Mouse (Mus musculus) limb, embryonic 11.5 days (tissue): ENCODE measurements around the gene B3galt4. TPM values are rescaled to one million over a fixed set of nuclear protein-coding genes. Genes with fewer than 3 reads are reported as not detected.

ENCODE experiments used
- ATAC-seq: fragments of 200-750 bp; cut with Nextera tagmentation; 2 replicates; pipeline ENCODE4 v1.8.0; 2017; ENCODE audit warnings: low read depth; ENCODE audit not compliant: insufficient number of reproducible peaks, low FRiP score, low TSS enrichment
- DNase-seq: peaks from one replicate; pipeline ENCODE4 v3.0.0-alpha.2; 2015; ENCODE audit warnings: low spot score
- H3K27ac ChIP-seq: fragments of 300-500 bp; sonication (generic); replicated peaks from 2 replicates; pipeline ENCODE4 v1.5.1; 2014; ENCODE audit warnings: low read depth, mild to moderate bottlenecking, low read length
- H3K27me3 ChIP-seq: fragments of 300-500 bp; sonication (generic); 2 replicates; pipeline ENCODE4 v1.6.1; 2014; ENCODE audit warnings: mild to moderate bottlenecking, low read length, mixed read lengths; ENCODE audit not compliant: control insufficient read depth, insufficient read depth
- H3K36me3 ChIP-seq: fragments of 300-500 bp; sonication (generic); 2 replicates; pipeline ENCODE4 v1.6.1; 2014; ENCODE audit warnings: mild to moderate bottlenecking, low read length, moderate library complexity, mixed read lengths; ENCODE audit not compliant: control insufficient read depth, insufficient read depth
- H3K4me1 ChIP-seq: fragments of 300-500 bp; sonication (generic); 2 replicates; pipeline ENCODE4 v1.6.1; 2014; ENCODE audit warnings: low read length, mixed read lengths; ENCODE audit not compliant: control insufficient read depth, insufficient read depth
- H3K4me2 ChIP-seq: fragments of 300-500 bp; sonication (generic); 2 replicates; pipeline ENCODE4 v1.6.1; 2014; ENCODE audit warnings: low read depth, mild to moderate bottlenecking, moderate library complexity; ENCODE audit not compliant: severe bottlenecking
- H3K4me3 ChIP-seq: fragments of 300-500 bp; sonication (generic); 2 replicates; pipeline ENCODE4 v1.5.1; 2014; ENCODE audit warnings: low read depth, low read length
- H3K9ac ChIP-seq: fragments of 300-500 bp; sonication (generic); 2 replicates; pipeline ENCODE4 v1.6.1; 2014; ENCODE audit warnings: mild to moderate bottlenecking, low read length
- H3K9me3 ChIP-seq: fragments of 300-500 bp; sonication (generic); 2 replicates; pipeline ENCODE4 v1.6.1; 2016; ENCODE audit warnings: low read length; ENCODE audit not compliant: control insufficient read depth
- WGBS: fragments of 180-500 bp; shearing (Covaris S2); extraction: QIAGEN DNeasy Blood & Tissue Kit; methylation state at CpG from one replicate; pipeline ENCODE4 v1.1.7; 2014; 5-methylcytosine and 5-hydroxymethylcytosine counted together
- polyA plus RNA-seq: library from polyadenylated mRNA; unstranded; fragments of >200 nt; fragmentation: Nextera tagmentation; extraction: Ambion mirVana; gene quantifications from 2 replicates; pipeline ENCODE4 v1.2.1, GENCODE M21; 2014

Gene B3galt4
- polyA plus RNA-seq, 1 experiment from 2014 or later: 2.6 TPM

DNA sequence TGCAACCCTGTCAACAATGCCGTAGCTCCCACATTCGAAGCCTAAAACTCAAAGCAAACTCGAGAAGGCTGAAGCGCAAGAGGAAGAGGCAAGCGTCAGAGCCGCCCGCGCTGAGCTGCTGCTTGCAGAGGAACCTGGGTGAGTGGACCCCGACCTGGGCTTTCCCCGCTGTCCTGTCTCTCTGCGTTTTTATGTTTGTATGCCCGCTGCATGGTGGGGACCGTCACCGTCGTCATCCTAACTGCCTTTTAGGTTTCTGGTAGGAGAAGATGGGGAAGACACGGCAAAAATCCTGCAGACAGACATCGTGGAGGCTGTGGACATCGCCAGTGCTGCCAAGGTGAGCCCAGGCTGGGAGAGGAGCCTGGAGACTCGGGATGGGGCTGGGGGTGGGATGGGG is 9.9 kb downstream of the B3galt4 start:
- peak overlapping the region; percentile 96 for H3K4me2 ChIP-seq
- DNase-seq: no peak
- H3K9ac ChIP-seq: peak overlapping the region; percentile 73
- H3K9me3 ChIP-seq: no peaks in the 10 kb centered on the region
- H3K4me1 ChIP-seq: peaks cover 11% of the 10 kb centered on the region
- ATAC-seq: no peak
- H3K36me3 ChIP-seq: peaks cover 19% of the 10 kb centered on the region
- H3K4me3 ChIP-seq: peak overlapping the region; percentile 93
- H3K27ac ChIP-seq: no peak overlapping the region
- 61% methylated on average over 19 of the region's 19 CpGs for WGBS
- H3K27me3 ChIP-seq: no peaks in the 10 kb centered on the region

GRCm38 (mm10) chr17:33940981-33941380 is 10.3 kb downstream of the B3galt4 start:
- DNase-seq: no peak
- Histone ChIP-seq H3K27ac (no peak overlapping the region), H3K4me2 (peak overlapping the region; percentile 96), H3K4me3 (peak overlapping the region; percentile 93), H3K4me1 (peaks cover 11% of the 10 kb centered on the region), H3K27me3 (no peaks in the 10 kb centered on the region), H3K9ac (peak overlapping the region; percentile 73), H3K36me3 (peaks cover 19% of the 10 kb centered on the region), H3K9me3 (no peaks in the 10 kb centered on the region)
- ATAC-seq: 0 out of 2 replicates have a peak, but pooled peaks have one; percentile 24
- 3% methylated on average over 26 of the region's 26 CpGs for WGBS

DNA sequence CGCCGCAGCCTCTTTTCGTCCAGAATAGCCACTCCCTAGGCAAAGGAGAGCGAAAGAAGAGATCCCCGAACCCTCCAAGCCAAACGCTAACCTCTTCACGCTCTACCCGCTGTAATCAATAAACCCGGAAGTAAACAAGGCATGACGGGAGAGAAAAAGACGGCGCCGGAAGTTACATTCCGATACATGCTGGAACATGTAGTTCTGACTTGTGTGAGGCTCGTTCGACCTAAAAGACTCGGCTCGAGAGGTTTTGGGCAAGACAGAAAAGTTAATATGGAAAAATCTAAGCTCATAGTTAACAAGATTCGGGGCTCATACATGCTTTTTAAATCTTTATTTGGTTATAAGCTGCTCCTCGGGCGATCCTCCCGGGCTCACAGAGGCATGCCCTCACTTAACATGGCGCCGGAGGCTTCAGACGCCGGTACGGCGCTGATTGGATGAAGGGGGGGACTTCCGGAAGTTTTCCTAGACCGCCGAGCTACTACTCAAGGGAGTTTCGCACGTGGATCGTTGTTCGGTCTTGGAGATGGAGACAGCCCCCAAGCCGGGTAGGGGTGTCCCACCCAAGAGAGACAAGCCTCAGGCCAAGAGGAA is 11.0 kb downstream of the B3galt4 start, which contains the start of the genes Pfdn6 and Wdr46:
Gene Pfdn6, minus strand, starts transcription at position 138 of the 600 bp plus-strand sequence.
Gene Wdr46, plus strand, starts transcription at position 455 of the 600 bp plus-strand sequence.
- H3K9ac ChIP-seq: peak within 1 kb of the TSS; percentile 73
- no peaks in the 10 kb centered on the region for H3K27me3 ChIP-seq
- peak; percentile 78 for ATAC-seq
- no peaks in the 10 kb centered on the region for H3K9me3 ChIP-seq
- H3K4me3 ChIP-seq: peak within 1 kb of the TSS; percentile 93
- no peak within 1 kb of the TSS for H3K27ac ChIP-seq
- peak; percentile 87 for DNase-seq
- peaks cover 23% of the 10 kb centered on the region for H3K36me3 ChIP-seq
- peaks cover 11% of the 10 kb centered on the region for H3K4me1 ChIP-seq
- H3K4me2 ChIP-seq: peak within 1 kb of the TSS; percentile 96
- WGBS: under 1% methylated on average over 36 of the region's 36 CpGs

DNA sequence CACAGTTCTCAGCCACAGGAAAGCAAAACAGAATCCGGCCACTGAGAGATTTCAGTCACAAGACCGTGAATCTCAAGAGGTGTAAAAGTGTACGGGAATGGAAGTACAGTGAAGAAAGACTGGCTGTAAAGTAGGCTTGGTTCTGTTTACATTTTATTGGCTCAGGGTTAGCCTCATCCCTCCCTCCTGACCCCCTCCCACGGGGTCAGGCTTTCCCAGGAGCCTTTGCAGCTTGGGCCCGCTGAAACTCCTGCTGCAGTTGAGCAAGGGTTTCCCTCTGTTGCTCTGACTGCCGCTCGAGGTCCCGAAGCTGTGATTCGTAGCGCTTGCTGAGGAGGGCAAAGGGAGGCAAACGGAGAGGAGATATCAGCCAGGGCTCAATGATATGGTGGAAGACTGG is 12.5 kb downstream of the B3galt4 start:
- H3K4me2 ChIP-seq: peak overlapping the region; percentile 93; the same call in 1 of the 2 replicates
- DNase-seq: no peak

GRCm38 (mm10) chr17:33936993-33937392 is 14.3 kb downstream of the B3galt4 start:
- WGBS: 91% methylated on average over 15 of the region's 15 CpGs
- no peak overlapping the region for H3K4me3 ChIP-seq
- no peak for ATAC-seq
- H3K36me3 ChIP-seq: peaks cover 13% of the 10 kb centered on the region; the same call in 1 of the 2 replicates
- H3K4me1 ChIP-seq: peaks cover 11% of the 10 kb centered on the region
- H3K27me3 ChIP-seq: no peaks in the 10 kb centered on the region
- no peak overlapping the region for H3K9ac ChIP-seq
- no peak overlapping the region for H3K27ac ChIP-seq
- H3K4me2 ChIP-seq: no peak overlapping the region
- no peaks in the 10 kb centered on the region for H3K9me3 ChIP-seq
- DNase-seq: no peak

More for the DNA sequence above, 12.5 kb downstream of the B3galt4 start:
- peaks cover 11% of the 10 kb centered on the region for H3K4me1 ChIP-seq
- no peak overlapping the region for H3K27ac ChIP-seq
- peaks cover 14% of the 10 kb centered on the region; the same call in 1 of the 2 replicates for H3K36me3 ChIP-seq
- no peak overlapping the region for H3K9ac ChIP-seq
- ATAC-seq: no peak
- no peak overlapping the region for H3K4me3 ChIP-seq
- no peaks in the 10 kb centered on the region for H3K9me3 ChIP-seq
- 82% methylated on average over 11 of the region's 11 CpGs for WGBS
- no peaks in the 10 kb centered on the region for H3K27me3 ChIP-seq

DNA sequence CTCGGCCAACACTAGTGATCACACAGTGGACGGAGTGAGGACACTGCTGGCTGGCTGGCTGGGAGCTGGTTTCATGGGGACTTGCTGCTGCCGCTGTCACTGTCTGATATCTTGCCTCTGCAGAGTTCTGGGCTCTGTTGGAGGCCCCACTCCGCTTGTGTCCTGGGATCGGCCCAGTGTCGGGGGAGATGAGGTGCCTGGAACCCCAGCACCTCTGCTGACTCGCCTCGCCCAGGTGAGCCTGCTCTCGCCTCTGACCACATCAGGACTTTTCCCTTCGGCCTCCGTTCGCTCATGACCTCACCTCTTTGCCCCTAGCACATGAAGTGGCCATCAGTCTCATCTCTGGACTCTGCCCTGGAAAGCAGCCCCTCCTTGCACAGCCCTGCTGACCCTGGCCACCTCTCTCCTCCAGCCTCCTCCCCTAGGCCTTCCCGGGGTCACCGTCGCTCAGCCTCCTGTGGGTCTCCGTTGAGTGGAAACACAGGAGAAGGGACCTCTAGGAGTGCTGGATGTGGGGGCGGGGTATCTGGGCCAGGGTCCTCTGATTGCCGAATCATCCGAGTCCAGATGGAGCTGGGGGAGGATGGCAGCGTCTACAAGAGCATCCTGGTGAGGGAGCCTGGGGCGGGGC is 15.7 kb downstream of the B3galt4 start:
- Histone ChIP-seq H3K27me3 (no peaks in the 10 kb centered on the region), H3K9ac (no peak overlapping the region), H3K9me3 (no peaks in the 10 kb centered on the region), H3K4me3 (no peak overlapping the region), H3K27ac (no peak overlapping the region), H3K4me1 (peaks cover 12% of the 10 kb centered on the region), H3K4me2 (no peak overlapping the region), H3K36me3 (peaks cover 13% of the 10 kb centered on the region; the same call in 1 of the 2 replicates)
- DNase-seq (no peak), ATAC-seq (no peak)
- 86% methylated on average over 21 of the region's 21 CpGs for WGBS

- ATAC-seq: no peak
- 90% methylated on average over 15 of the region's 15 CpGs for WGBS
These were observed 18.3 kb downstream of the B3galt4 start for GRCm38 (mm10) chr17:33932970-33933369.

DNA sequence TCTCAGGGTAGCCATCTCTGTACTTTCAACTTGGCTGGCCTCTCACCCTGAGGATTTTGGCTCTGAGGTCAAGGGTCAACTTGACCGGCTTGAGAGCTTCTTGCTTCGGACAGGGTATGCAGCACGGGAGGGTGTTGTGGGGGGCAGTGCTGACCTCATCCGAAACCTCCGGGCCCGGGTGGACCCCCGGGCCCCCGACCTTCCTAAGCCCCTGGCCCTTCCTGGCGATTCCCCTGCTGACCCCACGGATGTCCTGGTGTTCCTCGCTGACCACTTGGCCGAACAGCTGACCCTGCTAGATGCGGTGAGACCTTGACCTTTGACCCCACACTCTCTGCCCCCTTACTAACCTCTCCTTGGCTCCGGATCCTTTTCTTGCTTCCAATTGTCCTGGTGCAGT is 18.8 kb downstream of the B3galt4 start:
- 93% methylated on average over 14 of the region's 14 CpGs for WGBS
- no peak overlapping the region for H3K27ac ChIP-seq
- ATAC-seq: no peak
- H3K4me3 ChIP-seq: no peak overlapping the region
- no peaks in the 10 kb centered on the region for H3K27me3 ChIP-seq
- no peak for DNase-seq
- no peak overlapping the region for H3K9ac ChIP-seq
- peaks cover 10% of the 10 kb centered on the region; the same call in 1 of the 2 replicates for H3K36me3 ChIP-seq
- peaks cover 15% of the 10 kb centered on the region for H3K4me1 ChIP-seq
- H3K9me3 ChIP-seq: no peaks in the 10 kb centered on the region
- H3K4me2 ChIP-seq: no peak overlapping the region

More at GRCm38 (mm10) chr17:33932970-33933369, 18.3 kb downstream of the B3galt4 start:
- Histone ChIP-seq H3K27ac (no peak overlapping the region), H3K36me3 (peaks cover 10% of the 10 kb centered on the region; the same call in 1 of the 2 replicates), H3K27me3 (no peaks in the 10 kb centered on the region), H3K9me3 (no peaks in the 10 kb centered on the region), H3K4me1 (peaks cover 11% of the 10 kb centered on the region), H3K9ac (no peak overlapping the region), H3K4me2 (no peak overlapping the region), H3K4me3 (no peak overlapping the region)
- DNase-seq: no peak
